1 mouse cellular context compared by ENCODE assay signal in genomic region chr13:23518295-23518603, GRCm38 (mm10).
TF ChIP-seq lines count a peak whose summit lies in the region.

No protein-coding gene starts in this region.

TF ChIP-seq in MEL, 35 proteins besides CTCF, POLR2A, EP300 and RAD21 (continued from another document):
- TF ChIP-seq CHD2 (IDR thresholded peaks at IDR 0.05; ENCODE audit: low read length) (no peak), CHD1 (IDR thresholded peaks at IDR 0.05; ENCODE audit: low read depth, low read length) (no peak)
